Mouse (Mus musculus) v-Abl transformed pro-B cells (cell line): ENCODE measurements around the gene Gm10666.
"Not testable (repeated sequence)": the region's sequence is repeated elsewhere in the genome, so short reads cannot be mapped to it uniquely, and the experiment has no call there.

ENCODE experiments used
- in situ Hi-C, 2 experiments: fragments of 400-800 bp; cut with MboI; formaldehyde crosslinking; loops; one replicate each; pipeline ENCODE4 v1.15.1; 2025; ENCODE audit not compliant: unreplicated experiment in 2 of 2

The Gm10666 gene

GRCm38 (mm10) chr7:22134641-22135040 is at the start of gene Gm10666:
Gene Gm10666, minus strand, starts transcription at chr7:22134741.
- in situ Hi-C loops = not testable (repeated sequence)

DNA sequence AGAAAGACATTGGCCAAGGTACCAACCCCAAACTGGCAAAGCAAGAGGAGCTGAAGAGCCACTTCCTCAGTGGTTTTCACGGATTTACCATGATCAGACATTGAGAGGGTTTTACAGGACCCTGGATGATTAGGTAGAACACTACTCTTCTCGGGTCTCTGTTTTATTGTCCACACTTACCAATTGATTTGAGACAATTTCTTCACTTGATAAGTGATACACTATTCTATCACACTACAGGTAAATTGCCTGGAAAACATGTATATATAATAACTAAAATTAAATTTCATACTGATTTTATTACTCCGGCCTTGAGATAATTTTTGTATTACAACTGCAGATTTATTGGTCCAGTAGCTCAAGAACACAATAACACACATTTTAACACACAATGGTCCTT is 29.4 kb upstream of the Gm10666 start, which contains the start of gene Vmn1r142:
Gene Vmn1r142 (minus strand): TSS at position 101 of the 400 bp plus-strand sequence.
- in situ Hi-C loops = not testable (repeated sequence)

DNA sequence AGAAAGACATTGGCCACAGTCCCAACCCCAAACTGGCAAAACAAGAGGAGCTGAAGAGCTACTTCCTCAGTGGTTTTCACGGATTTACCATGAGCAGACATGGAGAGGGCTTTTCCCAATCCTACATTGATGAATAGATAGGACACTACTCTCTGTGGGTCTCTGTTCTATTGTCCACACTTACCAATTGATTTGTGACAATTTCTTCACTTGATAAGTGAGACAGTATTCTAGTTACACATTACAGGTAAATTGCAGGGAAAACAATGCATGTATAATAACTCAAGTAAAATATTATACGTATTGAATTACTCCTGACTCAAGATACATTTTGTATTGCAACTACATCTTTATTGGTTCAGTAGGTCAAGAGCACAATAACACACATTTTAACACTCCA is 16.4 kb downstream of the Gm10666 start, which contains the start of gene Gm16451:
Gene Gm16451 (minus strand): TSS at position 101 of the 400 bp plus-strand sequence.
- in situ Hi-C loops = not testable (repeated sequence)
